Mouse (Mus musculus) CH12F3 (cell line): ENCODE measurements around the gene Fuk.
"Not testable (repeated sequence)": the region's sequence is repeated elsewhere in the genome, so short reads cannot be mapped to it uniquely, and the experiment has no call there.

Experiments
- in situ Hi-C: fragments of 300-500 bp; cut with MboI; formaldehyde crosslinking; loops from 2 replicates; pipeline ENCODE4 v1.14.3; 2020; ENCODE audit warnings: low sequenced_read_pairs

The Fuk gene

DNA sequence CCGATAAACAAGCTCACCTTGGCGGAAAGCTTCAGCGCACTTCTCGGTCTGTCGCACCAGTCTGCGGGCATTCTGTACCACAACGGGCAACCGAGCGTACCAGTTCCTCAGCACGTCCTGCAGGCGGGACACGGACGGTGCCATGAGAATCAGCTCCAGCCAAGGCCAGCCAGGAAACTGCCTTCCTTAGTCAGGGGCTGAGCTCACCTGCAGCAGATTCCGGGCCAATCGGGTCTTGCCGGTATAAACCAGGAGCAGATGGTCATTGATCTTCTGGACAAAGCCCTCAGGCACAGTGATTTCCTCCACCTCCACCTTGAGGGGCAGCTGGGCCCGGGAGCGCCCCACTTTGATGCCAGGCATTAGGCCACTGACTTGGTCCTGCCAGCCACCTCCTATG is 18.5 kb downstream of the Fuk start:
- in situ Hi-C loops = no loop called here

DNA sequence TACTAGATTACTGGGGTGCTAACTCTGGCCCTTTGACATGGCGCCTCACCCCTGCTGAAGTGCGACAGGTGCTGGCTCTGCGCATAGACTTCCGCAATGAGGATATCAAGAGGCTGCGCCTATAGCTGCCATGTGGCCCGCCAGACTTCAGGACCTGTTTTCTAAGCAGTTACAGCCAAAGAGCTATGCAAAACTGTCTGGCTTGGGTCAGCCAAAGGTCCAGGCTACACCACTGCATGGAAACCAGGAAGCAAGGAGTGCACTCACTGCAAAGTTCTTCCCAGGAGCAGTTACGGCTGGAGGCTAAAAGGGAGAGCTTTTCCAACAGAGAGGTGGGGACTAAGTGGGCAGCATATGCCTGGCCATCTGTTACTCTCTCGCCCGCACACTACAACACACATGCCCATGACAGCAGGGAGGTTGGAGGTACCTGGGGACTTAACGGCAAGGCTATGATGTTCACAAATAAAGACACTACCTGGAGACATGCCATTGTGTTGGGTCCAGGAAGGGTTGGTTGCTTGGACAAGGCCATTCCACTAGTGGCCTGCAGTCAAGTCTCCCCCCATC is 20.5 kb downstream of the Fuk start:
- in situ Hi-C loops = no loop called here

DNA sequence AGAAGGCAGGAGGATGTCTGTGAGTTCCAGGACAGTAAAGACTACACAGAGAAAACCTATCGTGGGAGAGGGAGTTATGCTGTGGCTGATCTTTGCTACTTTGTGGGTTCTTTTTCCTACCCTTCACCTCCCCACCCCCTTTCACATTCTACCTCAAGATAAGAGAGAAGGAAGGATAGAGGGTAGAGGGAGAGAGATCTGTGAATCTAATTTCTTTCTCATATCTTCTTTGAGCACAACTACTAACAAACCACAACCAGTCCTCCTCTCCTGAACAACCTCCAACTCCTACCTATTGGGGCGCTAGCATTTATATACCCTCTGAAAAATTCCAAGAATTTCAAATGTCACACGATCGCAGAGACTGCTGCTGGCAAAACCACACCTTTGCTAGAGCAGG is 24.4 kb downstream of the Fuk start:
- in situ Hi-C loops = no loop called here

DNA sequence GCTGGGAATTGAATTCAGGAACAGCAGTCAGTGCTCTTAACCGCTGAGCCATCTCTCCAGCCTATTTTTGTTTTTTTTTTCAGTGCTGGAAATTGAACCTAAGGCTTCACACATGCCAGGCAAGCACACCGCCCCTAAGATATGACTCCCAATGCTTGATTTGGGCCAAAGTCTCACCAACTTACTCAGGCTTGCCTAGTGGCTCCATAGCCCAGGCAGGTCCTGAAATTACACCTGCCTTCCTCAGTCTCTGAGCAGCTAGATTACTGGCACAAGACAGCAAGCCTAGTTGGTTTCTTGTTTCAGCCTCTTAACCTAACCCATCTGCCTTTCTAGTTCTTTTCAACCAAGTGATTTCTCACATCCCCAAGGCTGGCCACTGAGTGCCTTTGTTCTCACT is 31.8 kb downstream of the Fuk start:
- in situ Hi-C loops = no loop called here

DNA sequence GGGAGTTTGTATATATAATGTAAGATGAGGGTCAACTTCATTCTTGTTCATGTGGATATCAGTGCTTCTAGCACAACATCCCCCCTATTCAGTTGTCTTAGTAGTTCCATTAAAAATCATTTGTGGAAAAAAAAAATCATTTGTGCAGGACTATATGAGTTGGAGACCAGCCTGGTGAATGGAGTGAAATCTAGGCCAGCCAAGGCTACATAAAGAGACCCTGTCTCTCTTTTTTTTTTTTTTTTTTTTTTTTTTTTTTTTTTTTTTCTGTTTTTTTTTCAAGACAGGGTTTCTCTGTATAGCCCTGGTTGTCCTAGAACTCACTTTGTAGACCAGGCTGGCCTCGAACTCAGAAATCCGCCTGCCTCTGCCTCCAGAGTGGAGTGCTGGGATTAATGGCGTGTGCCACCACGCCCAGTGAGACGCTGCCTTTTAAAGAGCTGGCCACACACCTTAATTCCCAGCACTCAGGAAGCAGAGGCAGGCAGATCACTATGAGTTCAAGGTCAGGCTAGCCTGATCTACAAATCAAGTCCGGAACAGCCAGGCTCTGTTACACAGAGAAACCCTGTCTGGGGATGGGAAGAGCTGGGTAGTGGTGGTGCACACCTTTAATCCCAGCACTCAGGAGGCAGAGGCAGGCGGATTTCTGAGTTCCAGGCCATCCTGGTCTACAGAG is 40.8 kb downstream of the Fuk start:
- in situ Hi-C loops = not testable (repeated sequence)

DNA sequence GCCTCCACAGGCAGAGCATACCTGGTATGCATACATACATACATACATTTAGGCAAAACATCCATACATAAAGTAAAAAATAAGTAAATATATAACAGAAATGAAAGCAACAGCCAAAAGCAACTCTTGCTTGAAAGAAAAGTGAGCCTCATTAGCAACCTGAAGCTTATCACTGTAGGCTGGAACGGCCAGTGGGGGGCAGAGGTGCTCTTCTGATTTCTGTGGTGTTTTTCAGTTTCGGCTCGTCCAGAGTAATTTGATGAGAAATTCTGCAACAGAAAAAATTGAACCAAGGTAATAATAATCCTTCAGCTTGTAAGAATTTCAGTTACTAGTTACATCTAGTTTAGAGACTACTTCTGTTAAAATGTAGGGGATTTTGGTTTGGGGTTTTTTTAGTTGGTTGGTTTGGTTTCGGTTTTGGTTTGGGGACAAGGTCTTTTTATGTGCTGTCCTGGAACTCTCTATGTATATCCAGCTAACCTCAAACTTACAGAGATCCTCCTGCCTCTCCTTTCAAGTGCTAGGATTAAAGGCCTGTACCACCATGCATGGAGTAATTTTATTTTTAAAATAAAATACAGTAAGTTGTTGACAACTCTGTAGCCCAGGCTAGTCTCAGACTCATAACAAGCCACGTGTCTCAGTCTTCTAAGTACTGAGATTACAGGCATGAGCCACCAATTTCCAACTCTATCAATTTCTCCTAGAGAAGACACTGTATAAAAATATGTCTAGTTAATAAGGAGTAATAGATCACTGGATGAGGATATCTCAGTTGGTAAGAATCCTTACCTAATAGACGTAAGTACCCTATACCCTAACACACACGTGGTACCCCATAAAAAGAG is 42.4 kb downstream of the Fuk start:
- in situ Hi-C loops = no loop called here

DNA sequence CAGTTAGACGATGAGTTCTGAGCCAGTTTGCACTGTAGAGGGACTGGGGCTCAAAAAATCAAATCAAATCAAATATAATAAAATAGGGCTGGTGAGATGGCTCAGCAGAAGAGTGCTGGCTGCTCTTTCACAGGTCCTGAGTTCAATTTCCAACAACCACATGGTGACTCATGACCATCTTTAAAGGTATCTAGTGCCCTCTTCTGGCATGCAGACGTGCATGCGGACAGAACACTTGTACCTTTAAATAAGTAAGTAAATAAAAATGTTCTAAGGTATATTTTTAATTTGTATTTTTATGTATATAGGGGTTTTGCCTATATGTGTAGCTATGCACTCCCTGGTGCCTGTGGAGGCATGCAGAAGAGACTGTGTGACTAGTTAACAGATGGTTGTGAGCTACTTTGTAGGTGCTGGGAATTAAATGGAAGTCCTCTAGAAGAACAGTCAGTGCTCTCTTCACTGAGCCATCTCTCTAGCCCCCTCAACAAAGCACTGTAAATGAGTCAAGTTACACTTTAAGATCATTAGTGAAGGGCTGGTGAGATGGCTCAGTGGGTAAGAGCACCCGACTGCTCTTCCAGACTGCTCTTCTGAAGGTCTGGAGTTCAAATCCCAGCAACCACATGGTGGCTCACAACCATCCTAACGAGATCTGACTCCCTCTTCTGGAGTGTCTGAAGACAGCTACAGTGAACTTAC is 45.4 kb downstream of the Fuk start:
- in situ Hi-C loops = no loop called here

GRCm38 (mm10) chr8:110856073-110856472 is 46.2 kb downstream of the Fuk start:
- in situ Hi-C loops = not testable (repeated sequence)

DNA sequence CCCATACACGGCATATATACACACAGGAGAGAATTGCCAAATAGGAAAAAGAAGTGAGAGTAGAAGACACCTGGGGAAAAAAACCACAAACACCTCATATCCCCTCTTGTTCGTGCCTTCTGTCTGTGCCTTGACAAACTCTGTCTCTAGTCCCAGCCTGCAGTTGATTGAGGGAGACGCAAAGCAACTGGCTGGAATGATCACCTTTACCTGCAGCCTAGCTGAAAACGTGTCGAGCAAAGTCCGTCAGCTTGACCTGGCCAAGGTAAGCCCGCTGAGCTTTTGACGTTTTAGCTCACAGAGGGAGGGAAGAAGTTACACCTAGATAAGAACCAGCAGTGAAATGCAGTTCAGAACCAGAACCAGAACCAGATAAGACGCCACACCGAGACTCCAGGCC is 51.1 kb downstream of the Fuk start:
- in situ Hi-C loops = no loop called here

GRCm38 (mm10) chr8:110847645-110848495 is 54.4 kb downstream of the Fuk start:
- in situ Hi-C loops = no loop called here

- in situ Hi-C loops = no loop called here
Measured at GRCm38 (mm10) chr8:110847171-110847549, 55.1 kb downstream of the Fuk start.

DNA sequence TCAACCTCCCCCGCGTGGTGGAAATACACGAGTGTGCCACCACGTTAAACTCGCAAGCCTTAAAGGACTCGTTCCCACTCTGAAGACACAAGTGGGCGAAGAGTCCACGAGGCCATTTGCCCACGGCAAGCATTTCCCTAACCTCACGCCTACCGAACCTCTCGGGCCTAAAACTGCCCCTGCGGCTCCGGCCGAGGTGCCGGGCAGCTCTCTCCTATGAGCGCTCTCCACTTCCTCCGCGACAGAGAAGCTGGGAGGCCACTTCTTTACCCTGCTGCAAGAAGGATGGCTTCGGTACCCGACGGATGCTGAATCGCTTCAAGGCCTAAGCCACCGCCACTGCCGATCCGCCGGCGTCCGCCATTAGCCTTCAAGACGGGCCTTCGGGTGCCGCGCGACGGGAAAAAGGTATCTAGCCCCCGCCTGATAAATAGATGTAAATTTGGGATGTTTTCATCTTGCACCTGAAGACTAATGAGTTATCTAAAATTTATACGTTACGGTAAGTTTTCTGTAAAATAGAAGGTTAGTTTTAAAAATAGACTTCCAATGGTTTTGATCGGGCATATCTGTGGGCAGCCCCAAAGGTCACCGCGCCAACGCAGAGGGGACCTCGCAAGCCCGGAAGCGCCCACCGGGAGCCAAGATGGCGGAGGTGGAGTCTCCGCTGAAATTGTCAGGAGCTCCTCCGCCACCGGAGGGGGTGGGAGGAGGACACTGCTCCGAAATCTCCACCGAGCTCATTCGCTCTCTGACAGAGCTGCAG is 55.7 kb downstream of the Fuk start, which contains the start of the genes Cog4 and Sf3b3:
Gene Cog4 (plus strand): TSS at position 196 of the 766 bp plus-strand sequence.
Gene Sf3b3 (minus strand): TSS at position 383 of the 766 bp plus-strand sequence.
- in situ Hi-C loops = no loop called here

GRCm38 (mm10) chr8:110845821-110846404 is 56.4 kb downstream of the Fuk start:
- in situ Hi-C loops = no loop called here

GRCm38 (mm10) chr8:110844941-110845340 is 57.3 kb downstream of the Fuk start:
- in situ Hi-C loops = no loop called here

DNA sequence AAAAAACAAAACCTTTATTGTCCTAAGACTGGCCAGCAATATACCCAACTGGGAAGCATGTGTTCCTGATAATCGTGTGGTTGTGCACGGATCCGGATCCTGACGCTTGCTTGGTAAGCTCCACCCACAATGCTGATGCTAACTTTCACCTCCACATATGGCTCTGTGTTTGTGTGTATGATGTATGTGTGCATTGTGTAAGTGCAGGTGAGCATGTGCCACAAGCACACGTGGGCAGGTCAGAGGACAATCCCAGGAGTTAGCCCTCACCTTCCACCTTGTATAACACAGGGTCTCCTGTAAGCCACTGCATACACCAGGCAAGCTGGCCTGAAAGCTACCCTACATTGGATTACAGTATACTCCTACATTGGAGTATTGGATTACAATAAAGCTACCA is 59.1 kb downstream of the Fuk start:
- in situ Hi-C loops = no loop called here

GRCm38 (mm10) chr8:110842012-110842574 is 60.2 kb downstream of the Fuk start:
- in situ Hi-C loops = no loop called here
